Mouse (Mus musculus) intestine, postnatal 0 days (tissue): ENCODE results near the gene Gm6176. TPM values are rescaled to one million over a fixed set of nuclear protein-coding genes. Genes with fewer than 3 reads are reported as not detected.
"Not testable (repeated sequence)": the region's sequence is repeated elsewhere in the genome, so short reads cannot be mapped to it uniquely, and the experiment has no call there.

Source experiments
- ATAC-seq: fragments of 200-750 bp; cut with Nextera tagmentation; 2 replicates; pipeline ENCODE4 v1.8.0; 2017; ENCODE audit warnings: mild to moderate bottlenecking, moderate TSS enrichment, moderate library complexity
- H3K27ac ChIP-seq: fragments of 300-500 bp; sonication (generic); 2 replicates; pipeline ENCODE4 v1.5.1; 2014; ENCODE audit warnings: mild to moderate bottlenecking, low read depth, low read length, moderate library complexity
- H3K27me3 ChIP-seq: fragments of 300-500 bp; sonication (generic); replicated peaks from 2 replicates; pipeline ENCODE4 v1.6.1; 2014; ENCODE audit warnings: low read length, mixed read lengths; ENCODE audit not compliant: control insufficient read depth, insufficient read depth
- H3K36me3 ChIP-seq: fragments of 300-500 bp; sonication (generic); 2 replicates; pipeline ENCODE4 v1.6.1; 2014; ENCODE audit warnings: mild to moderate bottlenecking, moderate library complexity; ENCODE audit not compliant: control insufficient read depth, insufficient read depth
- H3K4me1 ChIP-seq: fragments of 300-500 bp; sonication (generic); replicated peaks from 2 replicates; pipeline ENCODE4 v1.6.1; 2014; ENCODE audit warnings: antibody characterized with exemption, low read length, mixed read lengths; ENCODE audit not compliant: control insufficient read depth, insufficient read depth
- H3K4me2 ChIP-seq: fragments of 300-500 bp; sonication (generic); replicated peaks from 2 replicates; pipeline ENCODE4 v1.6.1; 2014; ENCODE audit warnings: low read depth, mild to moderate bottlenecking, moderate library complexity
- H3K4me3 ChIP-seq: fragments of 300-500 bp; sonication (generic); 2 replicates; pipeline ENCODE4 v1.5.1; 2014; ENCODE audit warnings: low read depth, low read length
- H3K9ac ChIP-seq: fragments of 300-500 bp; sonication (generic); 2 replicates; pipeline ENCODE4 v1.6.1; 2014; ENCODE audit warnings: mild to moderate bottlenecking, low read depth, low read length
- H3K9me3 ChIP-seq: fragments of 300-500 bp; sonication (generic); 2 replicates; pipeline ENCODE4 v1.6.1; 2016; ENCODE audit warnings: mixed run types; ENCODE audit not compliant: control insufficient read depth
- WGBS: fragments of 180-500 bp; shearing (Covaris S2); extraction: QIAGEN DNeasy Blood & Tissue Kit; methylation state at CpG from one replicate; pipeline ENCODE4 v1.1.7; 2014; 5-methylcytosine and 5-hydroxymethylcytosine counted together
- polyA plus RNA-seq: library from polyadenylated mRNA; unstranded; fragments of >200 nt; fragmentation: Nextera tagmentation; extraction: Ambion mirVana; gene quantifications from 2 replicates; pipeline ENCODE4 v1.2.1, GENCODE M21; 2015

Gm6176 gene
- polyA plus RNA-seq: not detected in 2 replicates

DNA sequence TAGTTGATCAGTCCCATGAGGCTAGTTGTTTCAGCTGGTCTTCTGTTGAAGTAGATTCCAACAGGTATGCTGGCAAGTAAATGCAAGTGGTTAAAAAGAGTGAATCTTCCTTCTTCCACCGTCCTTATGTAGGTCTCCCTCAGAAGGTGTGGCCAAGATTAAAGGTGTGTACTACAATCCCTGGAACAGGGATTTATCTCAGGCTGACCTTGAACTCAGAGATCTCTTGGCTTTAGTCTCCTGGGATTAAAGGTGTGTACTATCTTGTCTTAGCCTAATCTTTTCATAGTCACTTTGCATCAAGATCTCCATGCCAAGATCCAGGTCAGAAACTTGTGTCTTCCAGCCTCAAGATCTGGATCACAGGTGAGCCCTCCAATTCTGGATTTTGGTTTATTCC lies at the start of gene Gm6176:
TSS of gene Gm6176 (minus strand) at position 101 of the 400 bp plus-strand sequence.
- H3K9me3 ChIP-seq, H3K9ac ChIP-seq, H3K4me1 ChIP-seq, H3K27me3 ChIP-seq, ATAC-seq, H3K36me3 ChIP-seq, H3K4me2 ChIP-seq, H3K4me3 ChIP-seq, H3K27ac ChIP-seq: not testable (repeated sequence)
- no CpG with 5 or more reads among the region's 1 CpGs for WGBS

DNA sequence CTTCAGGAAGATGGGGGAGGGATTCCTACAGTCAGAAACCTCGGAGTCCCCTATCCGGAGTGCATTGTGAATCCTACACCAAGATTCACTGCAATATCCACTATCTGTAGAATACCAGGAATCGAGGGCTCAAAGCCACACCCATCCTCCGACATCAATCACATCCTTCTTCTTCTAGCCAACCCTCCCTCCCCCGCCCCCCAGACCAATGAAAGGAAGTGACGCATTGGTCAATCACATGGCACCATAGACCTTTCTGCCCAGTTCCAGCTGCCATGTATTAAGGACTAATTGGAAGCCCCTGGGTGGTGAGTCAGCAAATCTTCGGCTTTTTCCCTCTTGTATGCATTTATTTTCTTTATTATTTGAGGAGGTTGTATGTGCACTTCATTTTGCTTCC lies 12.7 kb upstream of the Gm6176 start, which contains the start of gene Vmn1r139:
TSS of gene Vmn1r139 (plus strand) at position 301 of the 400 bp plus-strand sequence.
- not testable (repeated sequence) for H3K4me1 ChIP-seq, H3K36me3 ChIP-seq, ATAC-seq, H3K27me3 ChIP-seq, H3K4me3 ChIP-seq, H3K9me3 ChIP-seq, H3K9ac ChIP-seq, H3K27ac ChIP-seq, H3K4me2 ChIP-seq
- WGBS: no CpG with 5 or more reads among the region's 7 CpGs

DNA sequence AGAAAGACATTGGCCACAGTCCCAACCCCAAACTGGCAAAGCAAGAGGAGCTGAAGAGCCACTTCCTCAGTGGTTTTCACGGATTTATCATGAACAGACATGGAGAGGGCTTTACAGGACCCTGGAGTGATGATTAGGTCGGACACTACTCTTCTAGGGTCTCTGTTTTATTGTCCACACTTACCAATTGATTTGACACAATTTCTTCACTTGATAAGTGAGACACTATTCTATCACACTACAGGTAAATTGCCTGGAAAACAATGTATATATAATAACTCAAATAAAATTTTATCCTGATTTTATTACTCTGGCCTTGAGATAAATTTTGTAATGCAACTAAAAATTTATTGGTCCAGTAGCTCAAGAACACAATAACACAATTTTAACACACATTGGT lies 27.3 kb downstream of the Gm6176 start, which contains the start of gene Vmn1r138:
TSS of gene Vmn1r138 (minus strand) at position 101 of the 400 bp plus-strand sequence.
- not testable (repeated sequence) for H3K9ac ChIP-seq, H3K36me3 ChIP-seq, H3K4me3 ChIP-seq, ATAC-seq, H3K27me3 ChIP-seq, H3K27ac ChIP-seq, H3K4me1 ChIP-seq, H3K4me2 ChIP-seq, H3K9me3 ChIP-seq
- WGBS: no CpG with 5 or more reads among the region's 2 CpGs

Other genes starting within 250 kb of the Gm6176 start
- not detected in 2 replicates for gene Vmn1r135, start 224.0 kb downstream of the Gm6176 start, polyA plus RNA-seq
- gene Gm5725, start 212.0 kb downstream of the Gm6176 start, polyA plus RNA-seq: not detected in 2 replicates
- gene Gm5891, start 135.0 kb downstream of the Gm6176 start, polyA plus RNA-seq: not detected in 2 replicates
- not detected in 2 replicates for gene Vmn1r137, start 61.7 kb downstream of the Gm6176 start, polyA plus RNA-seq
- not detected in 2 replicates for gene Vmn1r138, start 27.4 kb downstream of the Gm6176 start, polyA plus RNA-seq
- gene Vmn1r139, start 12.8 kb upstream of the Gm6176 start, polyA plus RNA-seq: not detected in 2 replicates
- gene Gm16451, start 61.9 kb upstream of the Gm6176 start, polyA plus RNA-seq: not detected in 2 replicates
- not detected in 2 replicates for gene Gm10666, start 78.4 kb upstream of the Gm6176 start, polyA plus RNA-seq
- not detected in 2 replicates for gene Vmn1r142, start 107.7 kb upstream of the Gm6176 start, polyA plus RNA-seq
- gene Vmn1r143, start 133.1 kb upstream of the Gm6176 start, polyA plus RNA-seq: not detected in 2 replicates
- gene Gm8653, start 145.0 kb upstream of the Gm6176 start, polyA plus RNA-seq: not detected in 2 replicates
- not detected in 2 replicates for gene Gm8453, start 173.2 kb upstream of the Gm6176 start, polyA plus RNA-seq